8 mouse cellular contexts compared by ENCODE assay signal in the genomic region with DNA sequence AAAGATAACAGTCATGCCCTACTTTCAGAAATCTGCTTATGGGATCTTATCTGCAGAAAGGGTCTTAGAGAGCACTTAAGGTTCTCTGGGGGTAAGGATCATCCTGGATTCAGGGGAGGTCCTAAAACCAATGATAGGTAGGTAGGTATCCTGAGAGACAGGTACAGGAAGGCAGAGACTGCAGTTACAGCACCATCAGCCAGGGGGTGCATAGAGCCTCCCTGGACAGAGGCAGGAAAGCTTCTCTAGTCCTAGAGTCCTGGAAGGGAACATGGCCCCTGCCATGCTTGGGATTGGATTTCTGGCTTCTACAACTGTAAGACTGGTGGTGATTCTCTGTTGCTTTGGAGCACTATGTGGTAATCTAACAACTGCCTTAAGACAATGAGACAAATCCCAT. TPM values are rescaled to one million over a fixed set of nuclear protein-coding genes. Genes with fewer than 3 reads are reported as not detected.
DNase-seq lines count a peak whose midpoint lies in the region; ATAC-seq and TF ChIP-seq lines count a peak whose summit lies in the region.

No protein-coding gene starts in this region.

- no peak for DNase-seq in G1E (ENCODE audit: low spot score)
- peak; percentile 34 for DNase-seq in c-Kit-positive CD71-positive TER-119-negative erythroid progenitor cells, embryonic 14.5 days (ENCODE audit: low read depth)
- DNase-seq in ovary, postnatal 14 days (ENCODE audit: low spot score): no peak
- DNase-seq in midbrain, embryonic 10.5 days (ENCODE audit: low spot score): no peak

- no peak overlapping the region for H3K9ac ChIP-seq in intestine, postnatal 0 days (ENCODE audit: low read depth, low read length)
- H3K9ac ChIP-seq in intestine, embryonic 16.5 days (ENCODE audit: low read depth, low read length): no peak overlapping the region
- no peak overlapping the region for H3K9ac ChIP-seq in midbrain, embryonic 13.5 days (replicated peaks)

- H3K4me3 ChIP-seq in intestine, postnatal 0 days (ENCODE audit: low read depth, low read length): no peak overlapping the region
- no peak overlapping the region for H3K4me3 ChIP-seq in intestine, embryonic 16.5 days (ENCODE audit: low read length)
- H3K4me3 ChIP-seq in G1E (ENCODE audit: low read depth, low read length): no peak overlapping the region; the same call in 1 of the 2 replicates
- H3K4me3 ChIP-seq in midbrain, embryonic 13.5 days (replicated peaks): no peak overlapping the region
- H3K4me3 ChIP-seq in midbrain, embryonic 10.5 days: no peak overlapping the region

- TF ChIP-seq CTCF in intestine, postnatal 0 days (IDR thresholded peaks at IDR 0.05; ENCODE audit: low read depth): peak; percentile 81
- peak; percentile 32; the same call in 1 of the 2 replicates for TF ChIP-seq CTCF in G1E (IDR thresholded peaks at IDR 0.05; ENCODE audit: low read depth, low read length)

- H3K27ac ChIP-seq in intestine, postnatal 0 days (ENCODE audit: low read depth, low read length): no peak overlapping the region
- no peak overlapping the region for H3K27ac ChIP-seq in intestine, embryonic 16.5 days (ENCODE audit: low read length)
- H3K27ac ChIP-seq in midbrain, embryonic 13.5 days: no peak overlapping the region
- no peak overlapping the region for H3K27ac ChIP-seq in midbrain, embryonic 10.5 days (replicated peaks)

- H3K4me2 ChIP-seq in intestine, postnatal 0 days (replicated peaks; ENCODE audit: low read depth): no peak overlapping the region
- H3K4me2 ChIP-seq in intestine, embryonic 16.5 days (ENCODE audit: low read depth, low read length): no peak overlapping the region
- H3K4me2 ChIP-seq in midbrain, embryonic 13.5 days (replicated peaks): no peak overlapping the region

- H3K27me3 ChIP-seq in intestine, postnatal 0 days (replicated peaks; ENCODE audit: control insufficient read depth, insufficient read depth, low read length): no peaks in the 10 kb centered on the region
- H3K27me3 ChIP-seq in intestine, embryonic 16.5 days (replicated peaks; ENCODE audit: control insufficient read depth, insufficient read depth, low read length): no peaks in the 10 kb centered on the region
- no peaks in the 10 kb centered on the region for H3K27me3 ChIP-seq in G1E (ENCODE audit: insufficient read depth, low read length)
- no peaks in the 10 kb centered on the region for H3K27me3 ChIP-seq in midbrain, embryonic 13.5 days
- no peaks in the 10 kb centered on the region for H3K27me3 ChIP-seq in midbrain, embryonic 10.5 days (ENCODE audit: low read depth, poor library complexity, severe bottlenecking)

- no peak for ATAC-seq in intestine, postnatal 0 days
- ATAC-seq in intestine, embryonic 16.5 days: no peak
- ATAC-seq in G1E (ENCODE audit: extremely low read depth, insufficient number of reproducible peaks, low FRiP score, poor library complexity, severe bottlenecking): no peak
- 0 out of 2 replicates have a peak, but pooled peaks have one; percentile 29 for ATAC-seq in monocyte, adult 5-6 weeks (replicated peaks; ENCODE audit: insufficient number of reproducible peaks, low FRiP score, low TSS enrichment, poor library complexity, severe bottlenecking)
- ATAC-seq in midbrain, embryonic 13.5 days: no peak

- H3K36me3 ChIP-seq in intestine, postnatal 0 days (ENCODE audit: control insufficient read depth, insufficient read depth): peaks cover 32% of the 10 kb centered on the region
- H3K36me3 ChIP-seq in intestine, embryonic 16.5 days (ENCODE audit: control insufficient read depth, insufficient read depth, low read length): peaks cover 46% of the 10 kb centered on the region
- H3K36me3 ChIP-seq in G1E (replicated peaks): peaks cover 70% of the 10 kb centered on the region
- H3K36me3 ChIP-seq in midbrain, embryonic 13.5 days: peaks cover 62% of the 10 kb centered on the region
- H3K36me3 ChIP-seq in midbrain, embryonic 10.5 days: peaks cover 71% of the 10 kb centered on the region

- H3K9me3 ChIP-seq in intestine, postnatal 0 days (ENCODE audit: control insufficient read depth): no peaks in the 10 kb centered on the region
- peaks cover 18% of the 10 kb centered on the region for H3K9me3 ChIP-seq in intestine, embryonic 16.5 days (ENCODE audit: control insufficient read depth, low read length)
- peaks cover 15% of the 10 kb centered on the region for H3K9me3 ChIP-seq in G1E (replicated peaks)
- no peaks in the 10 kb centered on the region for H3K9me3 ChIP-seq in midbrain, embryonic 13.5 days
- peaks cover 26% of the 10 kb centered on the region; the same call in 1 of the 2 replicates for H3K9me3 ChIP-seq in midbrain, embryonic 10.5 days (replicated peaks)

- H3K4me1 ChIP-seq in intestine, postnatal 0 days (replicated peaks; ENCODE audit: control insufficient read depth, insufficient read depth, low read length): no peaks in the 10 kb centered on the region
- peaks cover 10% of the 10 kb centered on the region; the same call in 1 of the 2 replicates for H3K4me1 ChIP-seq in intestine, embryonic 16.5 days (ENCODE audit: control insufficient read depth, insufficient read depth, low read length)
- peaks cover 33% of the 10 kb centered on the region for H3K4me1 ChIP-seq in G1E (ENCODE audit: insufficient read depth, low read depth, low read length)
- H3K4me1 ChIP-seq in midbrain, embryonic 13.5 days (replicated peaks): peaks cover 17% of the 10 kb centered on the region
- peaks cover 22% of the 10 kb centered on the region for H3K4me1 ChIP-seq in midbrain, embryonic 10.5 days

RNA-seq across cellular contexts. Expression of gene Gnpat, which starts 3.4 kb away (rescaled TPM):
- polyA plus RNA-seq in intestine, postnatal 0 days (2015; fragmentation: Nextera tagmentation; extraction: Ambion mirVana): 31.0 and 31.9 TPM in 2 replicates
- 75.4 and 83.6 TPM in 2 replicates for polyA plus RNA-seq in intestine, embryonic 16.5 days (2015; fragmentation: Nextera tagmentation; extraction: Ambion mirVana)
- total RNA-seq in G1E (2014; fragmentation: Nextera tagmentation) (125 and 146 TPM in 2 replicates), G1E (2017) (129 and 131 TPM in 2 replicates)
- 80.5 and 128 TPM in 2 replicates for polyA plus RNA-seq in G1E (2012)
- 37.0 to 58.8 TPM (median 41.2 TPM) in 3 replicates for total RNA-seq in monocyte, adult 5-6 weeks (2017)
- 99.1 and 106 TPM in 2 replicates for polyA plus RNA-seq in midbrain, embryonic 13.5 days (2015; fragmentation: Nextera tagmentation; extraction: Ambion mirVana)
- 149 and 156 TPM in 2 replicates for polyA plus RNA-seq in midbrain, embryonic 10.5 days (2016; fragmentation: Nextera tagmentation; extraction: Ambion mirVana)

RNA-seq across cellular contexts. Expression of gene 2810004N23Rik, which starts 3.5 kb away (rescaled TPM):
- polyA plus RNA-seq in intestine, postnatal 0 days (2015; fragmentation: Nextera tagmentation; extraction: Ambion mirVana): 17.7 and 20.6 TPM in 2 replicates
- 41.7 and 42.8 TPM in 2 replicates for polyA plus RNA-seq in intestine, embryonic 16.5 days (2015; fragmentation: Nextera tagmentation; extraction: Ambion mirVana)
- total RNA-seq in G1E (2014; fragmentation: Nextera tagmentation): 49.3 and 61.9 TPM in 2 replicates
- total RNA-seq in G1E (2017): 73.7 and 74.1 TPM in 2 replicates
- polyA plus RNA-seq in G1E (2012): 41.9 and 52.6 TPM in 2 replicates
- 26.0 to 39.2 TPM (median 27.4 TPM) in 3 replicates for total RNA-seq in monocyte, adult 5-6 weeks (2017)
- 35.9 and 37.4 TPM in 2 replicates for polyA plus RNA-seq in midbrain, embryonic 13.5 days (2015; fragmentation: Nextera tagmentation; extraction: Ambion mirVana)
- 61.7 and 72.1 TPM in 2 replicates for polyA plus RNA-seq in midbrain, embryonic 10.5 days (2016; fragmentation: Nextera tagmentation; extraction: Ambion mirVana)

RNA-seq across cellular contexts. Expression of gene Exoc8, which starts 38.0 kb away (rescaled TPM):
- polyA plus RNA-seq in intestine, postnatal 0 days (2015; fragmentation: Nextera tagmentation; extraction: Ambion mirVana): 4.7 and 5.4 TPM in 2 replicates
- polyA plus RNA-seq in intestine, embryonic 16.5 days (2015; fragmentation: Nextera tagmentation; extraction: Ambion mirVana): 3.2 and 6.0 TPM in 2 replicates
- total RNA-seq in G1E (2014; fragmentation: Nextera tagmentation): 14.4 and 15.1 TPM in 2 replicates
- total RNA-seq in G1E (2017): 22.8 and 24.8 TPM in 2 replicates
- 10.4 and 10.9 TPM in 2 replicates for polyA plus RNA-seq in G1E (2012)
- 12.3 to 19.4 TPM (median 13.2 TPM) in 3 replicates for total RNA-seq in monocyte, adult 5-6 weeks (2017)
- 11.8 and 14.4 TPM in 2 replicates for polyA plus RNA-seq in midbrain, embryonic 13.5 days (2015; fragmentation: Nextera tagmentation; extraction: Ambion mirVana)
- polyA plus RNA-seq in midbrain, embryonic 10.5 days (2016; fragmentation: Nextera tagmentation; extraction: Ambion mirVana): 8.4 and 9.6 TPM in 2 replicates

RNA-seq across cellular contexts. Expression of gene Sprtn, which starts 38.2 kb away (rescaled TPM):
- 4.5 and 4.7 TPM in 2 replicates for polyA plus RNA-seq in intestine, postnatal 0 days (2015; fragmentation: Nextera tagmentation; extraction: Ambion mirVana)
- polyA plus RNA-seq in intestine, embryonic 16.5 days (2015; fragmentation: Nextera tagmentation; extraction: Ambion mirVana): 6.1 and 6.7 TPM in 2 replicates
- total RNA-seq in G1E (2014; fragmentation: Nextera tagmentation) (42.4 and 43.5 TPM in 2 replicates), G1E (2017) (34.7 and 35.8 TPM in 2 replicates)
- polyA plus RNA-seq in G1E (2012): 13.0 and 21.7 TPM in 2 replicates
- total RNA-seq in monocyte, adult 5-6 weeks (2017): 15.5 to 26.7 TPM (median 22.1 TPM) in 3 replicates
- polyA plus RNA-seq in midbrain, embryonic 13.5 days (2015; fragmentation: Nextera tagmentation; extraction: Ambion mirVana): 11.5 and 14.1 TPM in 2 replicates
- polyA plus RNA-seq in midbrain, embryonic 10.5 days (2016; fragmentation: Nextera tagmentation; extraction: Ambion mirVana): 10.6 and 14.7 TPM in 2 replicates
